ENCODE assay signal across 8 mouse cellular contexts in the genomic region with DNA sequence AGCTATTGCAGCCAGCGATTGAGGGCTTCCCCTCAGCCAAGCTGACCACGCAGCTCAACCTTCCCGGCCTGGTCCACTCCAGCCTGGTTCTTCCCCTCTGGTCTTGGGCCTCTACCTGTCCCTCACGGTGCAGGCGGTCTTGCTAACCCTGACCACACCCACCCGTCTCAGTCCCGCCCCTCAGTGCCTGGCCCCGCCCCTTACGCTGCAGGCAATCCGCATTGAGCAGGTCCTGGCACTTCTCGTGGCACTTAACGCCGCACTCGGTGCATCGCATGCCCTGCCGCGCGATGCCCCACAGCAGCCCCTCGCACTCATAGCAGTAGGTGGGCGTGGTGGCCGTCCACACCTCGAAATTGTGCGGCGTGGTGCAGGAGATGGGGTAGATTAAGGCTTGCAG. TPM values are rescaled to one million over a fixed set of nuclear protein-coding genes. Genes with fewer than 3 reads are reported as not detected.
DNase-seq lines count a peak whose midpoint lies in the region; ATAC-seq and TF ChIP-seq lines count a peak whose summit lies in the region.

No protein-coding gene starts in this region.

- WGBS in neural tube, embryonic 14.5 days, result 2% methylated on average over 24 of the region's 24 CpGs
- WGBS in cerebellum, adult 2 months, result 28% methylated on average over 24 of the region's 24 CpGs

- DNase-seq in adrenal gland, postnatal 10 days, result peak; percentile 65
- no peak for DNase-seq in adrenal gland, adult 18-20 months (ENCODE audit: low spot score in 2 of 2)
- DNase-seq in ES-CJ7 (ENCODE audit: low read depth, low spot score), result peak; percentile 77
- DNase-seq in liver, result peak; percentile 80
- no peak for DNase-seq in right cerebral cortex, postnatal 36 days (ENCODE audit: low spot score in 2 of 2)
- no peak for DNase-seq in cerebellum, adult 2 months

- TF ChIP-seq POLR2A in cerebellum, adult 2 months (IDR thresholded peaks at IDR 0.05; ENCODE audit: borderline replicate concordance, insufficient read depth, low read length), result no peak

- H3K4me2 ChIP-seq in neural tube, embryonic 14.5 days (ENCODE audit: low read depth, low read length), result no peak overlapping the region

- H3K36me3 ChIP-seq in neural tube, embryonic 14.5 days (ENCODE audit: control insufficient read depth, insufficient read depth, low read length), result peaks cover 15% of the 10 kb centered on the region; the same call in 1 of the 2 replicates

- H3K4me3 ChIP-seq in neural tube, embryonic 14.5 days (ENCODE audit: low read depth, low read length), result no peak overlapping the region
- no peak overlapping the region for H3K4me3 ChIP-seq in cerebellum, adult 2 months (replicated peaks; ENCODE audit: insufficient read depth, low read depth, low read length)

- H3K9ac ChIP-seq in neural tube, embryonic 14.5 days (replicated peaks; ENCODE audit: low read depth, low read length), result no peak overlapping the region

- TF ChIP-seq CTCF in cerebellum, adult 2 months (IDR thresholded peaks at IDR 0.05; ENCODE audit: borderline replicate concordance, insufficient read depth, low read depth, low read length), result no peak

- ATAC-seq in granulocyte monocyte progenitor cell, adult 5-6 weeks (replicated peaks; ENCODE audit: poor library complexity, severe bottlenecking), result peak; percentile 83
- peak; percentile 7; the same call in 1 of the 2 replicates for ATAC-seq in neural tube, embryonic 14.5 days (ENCODE audit: low read depth)

- H3K4me1 ChIP-seq in neural tube, embryonic 14.5 days (ENCODE audit: control insufficient read depth, insufficient read depth, low read length), result no peaks in the 10 kb centered on the region
- H3K4me1 ChIP-seq in cerebellum, adult 2 months (ENCODE audit: control insufficient read depth, insufficient read depth, low read length), result peaks cover 15% of the 10 kb centered on the region

- no peak overlapping the region for H3K27ac ChIP-seq in neural tube, embryonic 14.5 days (ENCODE audit: low read depth, low read length)
- no peak overlapping the region for H3K27ac ChIP-seq in cerebellum, adult 2 months (ENCODE audit: insufficient read depth, low read length)

- peaks cover 26% of the 10 kb centered on the region for H3K27me3 ChIP-seq in neural tube, embryonic 14.5 days (ENCODE audit: control insufficient read depth, insufficient read depth, low read length)
- H3K27me3 ChIP-seq in cerebellum, adult 2 months (ENCODE audit: control insufficient read depth, insufficient read depth, low read length), result no peaks in the 10 kb centered on the region

- H3K9me3 ChIP-seq in neural tube, embryonic 14.5 days (ENCODE audit: control insufficient read depth, low read length), result no peaks in the 10 kb centered on the region

RNA-seq across cellular contexts. Expression of gene Unc13a, which starts 17.0 kb away (rescaled TPM):
- 1 to 10 TPM; 3.8 to 7.1 TPM for total RNA-seq in adrenal gland, postnatal 10 days (2021)
- 1 to 10 TPM; 5.9 to 7.9 TPM for total RNA-seq in adrenal gland, adult 18-20 months (2021)
- 0.60 TPM in 1 of 2 replicates, not detected in the other for total RNA-seq in granulocyte monocyte progenitor cell, adult 5-6 weeks (2014; fragmentation: Nextera tagmentation)
- total RNA-seq in granulocyte monocyte progenitor cell, adult 5-6 weeks (2017), result 0.04 and 1.8 TPM in 2 replicates
- 17.8 and 20.6 TPM in 2 replicates for polyA plus RNA-seq in neural tube, embryonic 14.5 days (2014; fragmentation: Nextera tagmentation; extraction: Ambion mirVana)
- 97.3 and 110 TPM in 2 replicates for polyA plus RNA-seq in cerebellum, adult 2 months (2012; rRNA removed)

RNA-seq across cellular contexts. Expression of gene Jak3, which starts 21.5 kb away (rescaled TPM):
- 10 to 100 TPM; 18.5 to 25.9 TPM for total RNA-seq in adrenal gland, postnatal 10 days (2021)
- total RNA-seq in adrenal gland, adult 18-20 months (2021), result 10 to 100 TPM; 11.6 to 17.3 TPM
- 10.9 and 17.5 TPM in 2 replicates for total RNA-seq in granulocyte monocyte progenitor cell, adult 5-6 weeks (2014; fragmentation: Nextera tagmentation)
- 7.2 and 8.1 TPM in 2 replicates for total RNA-seq in granulocyte monocyte progenitor cell, adult 5-6 weeks (2017)
- 2.8 and 4.1 TPM in 2 replicates for polyA plus RNA-seq in neural tube, embryonic 14.5 days (2014; fragmentation: Nextera tagmentation; extraction: Ambion mirVana)
- 3.6 and 3.9 TPM in 2 replicates for polyA plus RNA-seq in cerebellum, adult 2 months (2012; rRNA removed)

RNA-seq across cellular contexts. Expression of gene Insl3, which starts 34.4 kb away (rescaled TPM):
- total RNA-seq in adrenal gland, postnatal 10 days (2021), result 10 to 100 TPM in 1 of 2 experiments, 1 to 10 TPM in 1; 7.3 to 10.8 TPM
- 1 to 10 TPM; 4.3 to 5.6 TPM for total RNA-seq in adrenal gland, adult 18-20 months (2021)
- 14.1 and 16.3 TPM in 2 replicates for total RNA-seq in granulocyte monocyte progenitor cell, adult 5-6 weeks (2014; fragmentation: Nextera tagmentation)
- 1.2 and 4.4 TPM in 2 replicates for total RNA-seq in granulocyte monocyte progenitor cell, adult 5-6 weeks (2017)
- 0.55 and 1.0 TPM in 2 replicates for polyA plus RNA-seq in neural tube, embryonic 14.5 days (2014; fragmentation: Nextera tagmentation; extraction: Ambion mirVana)
- polyA plus RNA-seq in cerebellum, adult 2 months (2012; rRNA removed), result 0.65 and 2.1 TPM in 2 replicates

RNA-seq across cellular contexts. Expression of gene Colgalt1, which starts 43.8 kb away (rescaled TPM):
- total RNA-seq in adrenal gland, postnatal 10 days (2021), result 10 to 100 TPM; 56.3 to 58.9 TPM
- total RNA-seq in adrenal gland, adult 18-20 months (2021), result 10 to 100 TPM; 48.4 to 61.1 TPM
- 93.8 and 107 TPM in 2 replicates for total RNA-seq in granulocyte monocyte progenitor cell, adult 5-6 weeks (2014; fragmentation: Nextera tagmentation)
- 77.1 and 84.4 TPM in 2 replicates for total RNA-seq in granulocyte monocyte progenitor cell, adult 5-6 weeks (2017)
- polyA plus RNA-seq in neural tube, embryonic 14.5 days (2014; fragmentation: Nextera tagmentation; extraction: Ambion mirVana), result 71.9 and 78.5 TPM in 2 replicates
- 74.1 and 77.6 TPM in 2 replicates for polyA plus RNA-seq in cerebellum, adult 2 months (2012; rRNA removed)

RNA-seq across cellular contexts. Expression of gene B3gnt3, which starts 47.0 kb away (rescaled TPM):
- total RNA-seq in adrenal gland, postnatal 10 days (2021), result 1 to 10 TPM; 6.4 to 6.7 TPM
- 1 to 10 TPM; 3.5 to 4.3 TPM for total RNA-seq in adrenal gland, adult 18-20 months (2021)
- 1.4 TPM in 1 of 2 replicates, not detected in the other for total RNA-seq in granulocyte monocyte progenitor cell, adult 5-6 weeks (2014; fragmentation: Nextera tagmentation)
- total RNA-seq in granulocyte monocyte progenitor cell, adult 5-6 weeks (2017), result 0.39 TPM in 1 of 2 replicates, not detected in the other
- 0.11 and 0.53 TPM in 2 replicates for polyA plus RNA-seq in neural tube, embryonic 14.5 days (2014; fragmentation: Nextera tagmentation; extraction: Ambion mirVana)
- polyA plus RNA-seq in cerebellum, adult 2 months (2012; rRNA removed), result 0.44 and 0.48 TPM in 2 replicates

Comparison
In these comparisons a context has a peak if more than half of its experiments do, and no peak if none do; other contexts are left out.
1. DNase-seq: peak in adrenal gland, postnatal 10 days (single experiment), ES-CJ7 (single experiment) and liver (single experiment); none in adrenal gland, adult 18-20 months (0 of 2), right cerebral cortex, postnatal 36 days (0 of 2) and cerebellum, adult 2 months (0 of 2).